Mouse (Mus musculus): ENCODE measurements around the gene Tnfrsf8. TPM values are rescaled to one million over a fixed set of nuclear protein-coding genes. Genes with fewer than 3 reads are reported as not detected.

Tnfrsf8 gene
- polyA plus RNA-seq, 1 experiment from 2014 or later = 0.15 TPM

DNA sequence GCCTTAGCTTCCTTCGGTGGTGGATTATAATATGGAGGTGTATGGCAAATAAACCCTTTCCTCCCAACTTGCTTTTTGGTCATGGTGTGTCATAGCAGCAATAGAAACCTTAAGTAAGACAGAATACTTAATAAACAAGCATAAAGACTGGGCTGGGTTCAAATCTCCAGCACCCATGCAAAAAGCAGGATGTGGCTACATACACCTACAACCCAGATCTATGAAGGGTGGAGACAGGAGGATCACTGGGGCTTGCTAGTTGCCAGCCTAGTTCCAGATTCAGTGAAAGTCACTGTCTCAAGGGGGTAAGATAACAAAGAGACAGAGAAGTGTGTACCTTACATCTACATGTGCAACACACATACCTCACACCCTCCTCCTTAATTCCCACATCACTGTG, 51.4 kb downstream of the Tnfrsf8 start:
- Histone ChIP-seq H3K9ac (no peak overlapping the region), H3K27ac (no peak overlapping the region), H3K36me3 (no peaks in the 10 kb centered on the region), H3K4me2 (replicated peaks) (no peak overlapping the region), H3K9me3 (no peaks in the 10 kb centered on the region), H3K4me1 (no peaks in the 10 kb centered on the region), H3K27me3 (no peaks in the 10 kb centered on the region), H3K4me3 (no peak overlapping the region)
- WGBS = 84% methylated on average over 1 of the region's 1 CpGs
- no peak for ATAC-seq (ENCODE audit: insufficient number of reproducible peaks, insufficient read depth, low FRiP score, low TSS enrichment)

DNA sequence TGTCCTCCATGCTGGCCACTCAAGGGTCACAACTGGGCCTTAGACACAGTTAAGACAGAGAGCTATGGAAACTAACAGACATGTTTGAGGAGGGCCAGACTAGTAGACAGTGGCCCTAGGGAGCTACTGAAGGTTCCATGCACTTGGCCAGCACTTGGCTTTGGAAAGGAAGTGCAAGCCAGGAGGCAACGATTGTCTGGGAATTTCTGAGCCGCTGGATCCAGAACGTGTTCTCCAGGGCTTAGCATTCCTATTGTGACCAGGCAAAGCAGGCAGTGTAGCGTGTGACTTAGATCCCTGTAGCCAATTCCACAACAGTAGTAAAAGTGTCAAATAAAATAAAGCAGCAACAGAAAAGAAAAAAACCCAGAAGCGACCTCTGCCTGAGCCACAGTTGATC, 54.2 kb downstream of the Tnfrsf8 start:
- Histone ChIP-seq H3K9me3 (no peaks in the 10 kb centered on the region), H3K4me3 (no peak overlapping the region), H3K4me1 (no peaks in the 10 kb centered on the region), H3K27ac (no peak overlapping the region), H3K4me2 (replicated peaks) (no peak overlapping the region), H3K9ac (no peak overlapping the region), H3K36me3 (no peaks in the 10 kb centered on the region), H3K27me3 (no peaks in the 10 kb centered on the region)
- no peak for ATAC-seq (ENCODE audit: insufficient number of reproducible peaks, insufficient read depth, low FRiP score, low TSS enrichment)
- 86% methylated on average over 5 of the region's 5 CpGs for WGBS

DNA sequence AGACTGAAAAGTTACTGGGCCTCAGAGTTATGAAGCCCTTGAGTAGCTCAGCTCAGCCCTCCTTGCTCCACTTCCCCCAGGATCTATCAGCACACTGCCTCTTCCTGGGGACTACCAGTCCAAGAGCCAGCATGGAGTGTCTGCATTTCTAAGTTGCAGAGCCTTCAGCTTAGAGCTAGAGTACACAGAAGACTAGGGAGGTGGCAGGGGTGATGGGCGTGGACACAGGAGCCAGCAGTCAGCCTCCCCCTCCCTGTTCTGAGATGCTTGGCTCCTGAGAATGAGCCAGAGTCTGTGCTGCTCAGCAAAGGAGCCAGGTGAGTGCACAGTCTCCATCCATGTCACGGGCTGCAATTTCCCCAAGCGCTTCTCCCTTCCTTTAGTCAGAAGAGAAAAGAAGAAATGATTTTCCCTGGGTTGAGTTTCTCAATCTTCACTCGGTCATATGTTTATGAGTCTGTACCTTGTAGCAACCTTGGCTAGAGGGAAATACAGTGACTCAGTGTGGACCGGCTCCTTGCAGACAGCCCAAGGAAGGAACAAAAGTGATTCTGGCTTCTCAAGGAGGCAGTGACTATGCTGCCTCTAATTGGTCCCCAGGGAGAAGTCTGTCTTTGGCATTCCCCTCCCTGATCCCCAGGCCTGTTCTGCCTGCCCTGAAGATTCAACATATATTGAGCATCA, 57.1 kb downstream of the Tnfrsf8 start:
- H3K9me3 ChIP-seq = no peaks in the 10 kb centered on the region
- 63% methylated on average over 5 of the region's 5 CpGs for WGBS
- H3K4me2 ChIP-seq (replicated peaks) = no peak overlapping the region
- no peak overlapping the region for H3K27ac ChIP-seq
- no peak for ATAC-seq (ENCODE audit: insufficient number of reproducible peaks, insufficient read depth, low FRiP score, low TSS enrichment)
- H3K4me1 ChIP-seq = no peaks in the 10 kb centered on the region
- H3K36me3 ChIP-seq = no peaks in the 10 kb centered on the region
- H3K4me3 ChIP-seq = no peak overlapping the region
- no peaks in the 10 kb centered on the region for H3K27me3 ChIP-seq
- no peak overlapping the region for H3K9ac ChIP-seq

DNA sequence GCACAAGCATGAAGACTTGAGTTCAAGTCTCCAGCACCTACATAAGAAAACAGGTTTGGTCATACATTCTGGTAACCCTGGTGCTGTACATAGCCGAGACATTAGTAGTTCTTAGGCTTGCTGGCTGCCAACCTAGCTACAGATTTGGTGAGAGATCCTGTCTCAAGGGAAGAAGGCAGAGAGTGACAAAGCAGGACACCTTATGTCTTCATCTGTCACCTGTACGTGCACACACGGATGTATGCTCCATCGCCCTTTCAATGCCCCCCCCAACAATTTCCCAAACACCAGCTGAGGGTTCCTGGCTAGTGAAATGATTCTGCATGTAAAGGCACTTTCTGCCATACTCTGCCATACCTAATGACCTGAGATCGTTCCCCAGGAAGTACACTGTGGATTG, 58.8 kb downstream of the Tnfrsf8 start:
- Histone ChIP-seq H3K4me3 (no peak overlapping the region), H3K9ac (no peak overlapping the region), H3K36me3 (no peaks in the 10 kb centered on the region), H3K27ac (no peak overlapping the region), H3K4me2 (replicated peaks) (no peak overlapping the region), H3K27me3 (no peaks in the 10 kb centered on the region), H3K9me3 (no peaks in the 10 kb centered on the region), H3K4me1 (no peaks in the 10 kb centered on the region)
- 86% methylated on average over 5 of the region's 5 CpGs for WGBS
- ATAC-seq (ENCODE audit: insufficient number of reproducible peaks, insufficient read depth, low FRiP score, low TSS enrichment) = no peak

DNA sequence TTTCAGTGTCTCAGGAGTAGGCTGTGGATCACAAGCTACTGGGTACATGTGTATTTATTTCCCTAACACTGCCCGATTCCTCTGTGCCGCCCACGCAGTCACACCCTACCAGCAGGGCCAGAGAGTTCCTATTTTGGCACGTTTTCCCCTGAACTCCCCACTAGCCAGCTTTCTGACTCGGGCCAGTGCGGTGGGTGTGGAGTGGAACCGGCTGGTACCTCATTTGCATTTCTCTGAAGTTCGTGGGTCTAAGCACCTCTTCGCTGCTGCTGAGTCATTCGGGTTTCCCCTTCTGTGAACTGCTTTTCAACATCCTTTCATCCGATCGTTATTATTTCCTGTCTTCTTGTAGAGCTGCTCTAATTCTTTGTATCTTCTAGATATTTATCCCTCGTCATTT, 60.5 kb downstream of the Tnfrsf8 start:
- H3K36me3 ChIP-seq = no peaks in the 10 kb centered on the region
- no peaks in the 10 kb centered on the region for H3K4me1 ChIP-seq
- WGBS = 63% methylated on average over 13 of the region's 13 CpGs
- no peak overlapping the region for H3K27ac ChIP-seq
- H3K4me2 ChIP-seq (replicated peaks) = no peak overlapping the region
- ATAC-seq (ENCODE audit: insufficient number of reproducible peaks, insufficient read depth, low FRiP score, low TSS enrichment) = no peak
- H3K27me3 ChIP-seq = no peaks in the 10 kb centered on the region
- no peak overlapping the region for H3K9ac ChIP-seq
- no peak overlapping the region for H3K4me3 ChIP-seq
- no peaks in the 10 kb centered on the region for H3K9me3 ChIP-seq

DNA sequence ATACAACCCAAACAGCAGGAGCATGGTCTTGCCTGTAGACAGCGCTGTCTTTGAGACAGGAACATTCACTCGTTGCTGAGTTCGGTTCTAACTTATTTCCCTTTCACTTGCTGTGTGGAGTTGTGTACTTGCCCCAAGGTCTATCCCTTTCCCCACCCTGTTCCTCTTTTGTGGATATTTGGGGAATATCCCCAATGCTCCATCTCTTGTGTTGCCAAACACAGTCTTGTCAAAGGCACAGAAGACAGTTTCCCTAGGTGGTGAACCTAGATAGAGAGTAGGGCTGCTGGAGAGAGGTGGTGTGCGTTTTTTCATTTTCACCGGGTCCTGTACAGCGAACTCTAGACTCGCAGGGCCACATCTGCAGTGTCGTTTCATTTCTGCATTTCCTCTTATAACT, 62.4 kb downstream of the Tnfrsf8 start:
- no peak for ATAC-seq (ENCODE audit: insufficient number of reproducible peaks, insufficient read depth, low FRiP score, low TSS enrichment)
- WGBS = 89% methylated on average over 8 of the region's 8 CpGs

DNA sequence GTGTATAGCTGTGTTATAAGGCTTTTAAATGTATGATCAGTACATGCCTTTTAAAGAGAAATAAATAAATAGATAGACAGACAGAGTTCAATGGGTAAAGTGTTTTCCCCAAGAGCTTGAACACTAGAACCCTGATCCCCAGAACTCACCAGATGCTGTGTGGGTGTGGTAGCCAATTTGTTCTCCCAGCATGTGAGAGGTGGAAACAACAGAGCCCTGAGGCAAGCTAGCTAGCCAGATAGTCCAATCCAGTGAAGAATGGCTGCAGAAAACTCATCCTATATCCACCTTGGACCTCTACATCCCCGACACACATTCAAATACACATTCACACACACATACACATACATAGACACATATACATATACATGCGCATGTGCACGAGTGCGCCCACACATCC, 63.4 kb downstream of the Tnfrsf8 start:
- Histone ChIP-seq H3K4me3 (no peak overlapping the region), H3K9ac (no peak overlapping the region), H3K4me2 (replicated peaks) (no peak overlapping the region), H3K4me1 (no peaks in the 10 kb centered on the region), H3K27me3 (peaks cover 23% of the 10 kb centered on the region), H3K27ac (no peak overlapping the region), H3K36me3 (no peaks in the 10 kb centered on the region), H3K9me3 (no peaks in the 10 kb centered on the region)
- 93% methylated on average over 4 of the region's 4 CpGs for WGBS
- no peak for ATAC-seq (ENCODE audit: insufficient number of reproducible peaks, insufficient read depth, low FRiP score, low TSS enrichment)

More for the DNA sequence above, 62.4 kb downstream of the Tnfrsf8 start:
- Histone ChIP-seq H3K4me1 (no peaks in the 10 kb centered on the region), H3K36me3 (no peaks in the 10 kb centered on the region), H3K9ac (no peak overlapping the region), H3K4me2 (replicated peaks) (no peak overlapping the region), H3K27me3 (peaks cover 12% of the 10 kb centered on the region), H3K4me3 (no peak overlapping the region), H3K9me3 (no peaks in the 10 kb centered on the region), H3K27ac (no peak overlapping the region)

DNA sequence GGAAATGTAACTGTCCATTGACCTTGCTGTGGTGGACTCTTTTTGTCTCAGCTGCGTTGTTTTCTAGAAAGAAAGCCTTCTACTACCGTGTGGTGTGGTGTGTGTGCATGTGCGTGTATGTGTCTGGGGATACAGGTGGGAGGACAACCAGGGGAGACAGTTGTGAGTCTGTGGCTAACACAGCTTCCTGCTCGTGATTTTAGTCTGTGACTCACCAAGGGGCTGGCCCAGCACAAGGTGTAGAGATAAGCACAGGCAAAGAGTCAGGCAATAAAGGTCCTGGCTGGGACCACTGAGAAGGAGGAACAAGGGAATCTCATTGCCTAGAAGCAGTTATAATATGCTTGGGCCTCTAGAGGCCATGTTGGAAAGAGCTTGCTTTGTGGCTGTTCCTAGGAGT, 65.0 kb downstream of the Tnfrsf8 start:
- Histone ChIP-seq H3K4me1 (no peaks in the 10 kb centered on the region), H3K36me3 (no peaks in the 10 kb centered on the region), H3K27me3 (peaks cover 38% of the 10 kb centered on the region), H3K4me3 (no peak overlapping the region), H3K9ac (no peak overlapping the region), H3K27ac (no peak overlapping the region), H3K9me3 (no peaks in the 10 kb centered on the region), H3K4me2 (replicated peaks) (no peak overlapping the region)
- WGBS = 80% methylated on average over 4 of the region's 4 CpGs
- ATAC-seq (ENCODE audit: insufficient number of reproducible peaks, insufficient read depth, low FRiP score, low TSS enrichment) = no peak

DNA sequence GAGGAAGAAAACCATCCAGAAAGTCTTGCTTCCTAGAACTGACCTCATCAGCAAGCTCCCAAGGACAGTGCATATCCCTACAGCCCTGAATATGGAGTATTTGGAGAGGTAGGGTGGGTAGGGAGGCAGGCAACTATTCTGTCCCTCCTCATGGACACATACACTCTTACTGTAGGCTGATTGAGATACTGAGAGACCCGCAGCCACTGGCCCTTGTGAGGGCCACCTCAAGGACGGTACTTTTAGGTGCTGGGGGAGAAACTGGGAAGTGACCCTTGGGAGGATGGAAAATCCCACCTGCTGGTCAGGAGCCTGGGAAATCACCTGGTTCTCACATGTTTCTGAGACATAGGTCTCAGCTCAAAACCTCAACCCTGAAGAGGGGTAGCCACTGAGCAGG, 67.4 kb downstream of the Tnfrsf8 start:
- no peaks in the 10 kb centered on the region for H3K36me3 ChIP-seq
- no peak overlapping the region for H3K27ac ChIP-seq
- no peak for ATAC-seq (ENCODE audit: insufficient number of reproducible peaks, insufficient read depth, low FRiP score, low TSS enrichment)
- no peaks in the 10 kb centered on the region for H3K4me1 ChIP-seq
- H3K9ac ChIP-seq = no peak overlapping the region
- H3K4me2 ChIP-seq (replicated peaks) = no peak overlapping the region
- H3K27me3 ChIP-seq = peaks cover 47% of the 10 kb centered on the region
- no peak overlapping the region for H3K4me3 ChIP-seq
- no peaks in the 10 kb centered on the region for H3K9me3 ChIP-seq
- 75% methylated on average over 2 of the region's 2 CpGs for WGBS

DNA sequence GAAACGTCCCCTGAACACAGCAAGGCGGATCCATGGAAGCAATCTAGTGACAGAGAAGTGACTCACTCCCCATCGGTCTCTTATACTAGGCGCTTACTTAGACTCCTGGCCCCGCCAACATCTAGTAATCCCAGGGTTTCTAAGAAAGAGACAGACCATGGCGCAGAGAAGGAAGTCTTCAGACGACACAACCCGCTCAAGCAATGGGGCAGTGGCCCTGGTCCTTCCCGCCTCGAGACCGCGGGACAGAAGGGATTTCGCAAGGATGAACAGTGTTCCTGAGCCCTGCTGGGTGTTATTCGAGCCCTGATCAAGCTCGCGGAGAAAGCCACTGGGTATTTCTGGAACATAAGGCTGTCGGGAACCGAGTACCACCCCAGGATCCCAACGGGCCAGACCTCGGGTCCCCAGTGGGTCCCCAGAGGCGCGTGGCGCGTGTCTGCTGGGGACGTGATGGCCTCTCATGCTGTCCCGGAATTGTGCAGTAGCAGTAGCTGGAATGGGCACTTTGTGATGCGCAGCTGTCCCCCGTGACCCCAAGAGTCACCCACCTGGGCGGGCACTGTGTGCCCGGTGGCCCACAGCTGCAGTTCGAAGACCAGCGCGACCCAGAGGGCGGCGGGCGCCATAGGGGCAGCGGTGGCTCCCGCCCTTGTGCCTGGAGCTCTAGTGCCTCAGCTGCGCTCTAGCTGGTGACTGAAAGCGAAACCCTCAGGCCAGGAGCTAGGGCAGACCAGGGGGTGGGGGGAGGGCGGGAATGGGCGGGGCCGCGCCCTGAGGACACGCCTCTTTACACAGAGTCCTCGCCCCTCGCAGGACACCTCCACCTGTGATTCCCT, 68.6 kb downstream of the Tnfrsf8 start, which contains the start of gene Tnfrsf1b:
Gene Tnfrsf1b, minus strand, starts transcription at position 698 of the 839 bp plus-strand sequence.
- H3K9ac ChIP-seq = peak within 1 kb of the TSS; percentile 24; the same call in 1 of the 2 replicates
- 1% methylated on average over 47 of the region's 47 CpGs for WGBS
- H3K4me3 ChIP-seq = peak within 1 kb of the TSS; percentile 38
- H3K27ac ChIP-seq = no peak within 1 kb of the TSS
- no peaks in the 10 kb centered on the region for H3K9me3 ChIP-seq
- peaks cover 47% of the 10 kb centered on the region for H3K27me3 ChIP-seq
- ATAC-seq (ENCODE audit: insufficient number of reproducible peaks, insufficient read depth, low FRiP score, low TSS enrichment) = 0 out of 2 replicates have a peak, but pooled peaks have one; percentile 11
- peak within 1 kb of the TSS; percentile 75 for H3K4me2 ChIP-seq (replicated peaks)
- no peaks in the 10 kb centered on the region for H3K36me3 ChIP-seq
- H3K4me1 ChIP-seq = no peaks in the 10 kb centered on the region

DNA sequence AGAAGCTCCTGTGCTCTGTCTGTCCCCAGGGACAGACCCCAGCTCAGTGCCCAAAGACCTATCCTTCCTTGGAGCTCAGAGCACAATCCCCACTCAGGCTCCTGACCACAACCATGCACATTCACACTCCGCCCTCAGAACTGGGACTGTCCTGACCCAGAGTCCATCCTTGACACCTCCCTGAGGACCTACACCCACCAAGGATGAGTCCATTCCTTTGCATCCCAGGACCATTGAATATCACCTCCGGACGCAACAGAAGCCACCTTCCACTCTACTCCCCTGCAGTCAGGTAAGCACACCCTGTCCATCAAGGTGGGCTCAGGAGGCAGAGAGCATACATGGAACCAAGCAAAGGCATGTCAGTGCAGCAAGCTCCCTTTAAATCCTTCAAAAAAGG, 69.4 kb downstream of the Tnfrsf8 start:
- no peak for ATAC-seq (ENCODE audit: insufficient number of reproducible peaks, insufficient read depth, low FRiP score, low TSS enrichment)
- no peaks in the 10 kb centered on the region for H3K9me3 ChIP-seq
- H3K4me1 ChIP-seq = no peaks in the 10 kb centered on the region
- H3K4me2 ChIP-seq (replicated peaks) = peak overlapping the region; percentile 75
- H3K9ac ChIP-seq = no peak overlapping the region
- no peaks in the 10 kb centered on the region for H3K36me3 ChIP-seq
- 85% methylated on average over 3 of the region's 3 CpGs for WGBS
- peaks cover 47% of the 10 kb centered on the region for H3K27me3 ChIP-seq
- no peak overlapping the region for H3K4me3 ChIP-seq
- no peak overlapping the region for H3K27ac ChIP-seq

DNA sequence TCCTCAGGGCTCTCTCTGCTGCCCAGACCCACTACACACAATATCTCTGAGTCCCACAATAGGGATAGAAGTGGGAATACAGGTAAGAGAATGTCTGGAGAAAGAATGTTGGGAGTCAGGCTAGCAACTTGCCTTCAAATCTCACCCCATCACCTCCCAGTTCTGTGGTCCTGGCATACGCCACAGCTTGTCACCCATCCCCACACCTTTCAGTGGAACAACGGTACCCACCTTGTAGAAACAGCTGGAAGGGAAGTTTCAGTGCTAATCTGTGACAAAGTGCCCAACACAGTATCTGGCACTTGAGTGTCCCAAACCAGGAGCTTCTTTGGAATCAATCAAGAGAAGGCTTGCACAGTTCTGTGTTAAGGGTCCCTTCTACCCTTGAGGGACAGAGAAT, 70.3 kb downstream of the Tnfrsf8 start:
- no peaks in the 10 kb centered on the region for H3K4me1 ChIP-seq
- H3K27ac ChIP-seq = no peak overlapping the region
- no peak overlapping the region for H3K4me2 ChIP-seq (replicated peaks)
- H3K4me3 ChIP-seq = no peak overlapping the region
- H3K9me3 ChIP-seq = no peaks in the 10 kb centered on the region
- no peaks in the 10 kb centered on the region for H3K36me3 ChIP-seq
- 82% methylated on average over 2 of the region's 2 CpGs for WGBS
- ATAC-seq (ENCODE audit: insufficient number of reproducible peaks, insufficient read depth, low FRiP score, low TSS enrichment) = no peak
- H3K27me3 ChIP-seq = peaks cover 47% of the 10 kb centered on the region
- H3K9ac ChIP-seq = no peak overlapping the region
